Mouse (Mus musculus) kidney, adult 9 months (tissue): ENCODE measurements around the gene Hsd3b5.
"Not testable (repeated sequence)": the region's sequence is repeated elsewhere in the genome, so short reads cannot be mapped to it uniquely, and the experiment has no call there.

Experiments
- DNase-seq: peaks from one replicate; pipeline ENCODE4 v3.0.0; 2022

The Hsd3b5 gene

GRCm38 (mm10) chr3:98630152-98630551, at the start of gene Hsd3b5:
Gene Hsd3b5, minus strand, starts transcription at chr3:98630252.
- no peak for DNase-seq

GRCm38 (mm10) chr3:98635145-98635544, 5.1 kb upstream of the Hsd3b5 start:
- DNase-seq, result no peak

DNA sequence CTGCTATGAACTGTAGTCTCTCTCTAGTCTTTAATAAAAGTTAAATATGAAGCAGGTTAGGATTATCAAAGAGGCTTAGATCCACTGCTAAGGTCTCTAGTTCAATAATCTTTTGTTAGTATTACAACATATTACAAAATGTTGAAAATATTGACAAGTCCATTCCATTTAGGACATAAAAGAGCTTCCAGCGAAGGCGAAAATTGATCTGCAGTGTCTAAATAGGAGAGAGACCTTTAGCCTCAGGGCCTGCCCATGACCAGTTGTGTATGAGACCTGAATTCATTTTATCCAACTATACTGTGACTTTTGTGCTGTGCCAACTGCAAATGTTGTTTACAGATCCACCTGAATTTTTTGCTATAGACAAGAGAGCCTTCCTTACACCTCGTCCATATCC, 419 bp downstream of the Hsd3b5 start:
- no peak for DNase-seq

DNA sequence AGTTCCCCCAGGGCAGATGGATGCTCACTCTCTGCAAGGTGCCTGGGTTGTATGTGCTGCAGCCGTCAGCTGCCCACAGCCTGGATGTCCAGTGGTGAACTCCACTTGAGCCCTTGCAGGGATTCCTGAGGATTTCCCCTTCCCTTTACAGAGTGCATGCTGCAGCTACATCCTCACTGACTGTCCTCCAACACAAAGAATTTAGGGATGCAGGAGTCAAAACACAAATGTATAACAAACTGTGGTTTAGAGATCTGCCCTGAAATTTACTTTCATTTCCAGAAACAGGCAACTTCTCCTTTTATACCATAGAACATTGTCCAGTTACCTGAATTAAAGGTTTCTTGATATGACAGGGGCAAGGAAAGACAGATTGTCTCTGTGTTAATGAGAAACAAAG, 13.3 kb downstream of the Hsd3b5 start:
- DNase-seq, result not testable (repeated sequence)

DNA sequence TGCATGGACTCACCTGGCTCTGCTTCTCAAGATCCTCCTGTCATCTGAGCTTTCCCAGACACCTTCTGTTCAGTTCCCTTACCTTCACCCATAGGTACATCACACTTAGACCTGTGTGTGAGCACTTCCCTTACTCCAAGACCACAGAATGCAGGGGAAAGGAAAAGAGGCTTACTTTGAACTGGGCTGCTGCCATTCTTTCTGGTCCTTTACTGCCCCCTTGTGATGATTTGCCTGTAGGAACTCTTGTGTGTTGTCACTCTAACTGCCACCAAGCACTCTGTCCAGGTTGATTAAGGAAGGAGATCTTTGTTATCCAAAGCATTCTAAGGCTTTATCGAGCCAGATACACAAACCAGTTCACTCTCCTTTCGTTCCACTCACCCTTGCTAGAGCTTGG, 13.8 kb downstream of the Hsd3b5 start:
- peak; percentile 43 for DNase-seq

DNA sequence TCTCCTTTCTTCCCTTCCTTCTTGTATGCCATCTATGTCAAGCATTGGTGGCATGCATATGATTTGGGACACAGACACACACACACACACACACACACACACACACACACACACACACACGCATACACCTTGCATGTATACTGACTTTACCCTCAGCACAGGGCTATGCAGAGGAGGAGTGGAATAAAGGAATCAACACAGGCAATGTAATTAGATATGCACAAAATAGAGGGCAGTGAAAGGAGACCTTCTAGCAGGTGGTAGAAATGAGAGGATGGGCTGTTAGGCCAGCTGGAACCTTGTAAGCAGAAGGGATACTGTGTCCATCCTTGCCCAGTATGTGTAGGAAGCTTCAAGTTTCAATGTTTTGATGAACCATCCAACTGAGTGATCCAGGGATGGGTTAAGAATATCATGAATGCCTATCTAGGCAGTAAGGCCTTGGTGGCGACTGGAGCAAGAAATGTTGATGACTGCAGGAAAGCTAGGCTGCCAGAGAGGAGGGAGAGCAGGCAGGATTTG, 15.6 kb downstream of the Hsd3b5 start:
- not testable (repeated sequence) for DNase-seq

DNA sequence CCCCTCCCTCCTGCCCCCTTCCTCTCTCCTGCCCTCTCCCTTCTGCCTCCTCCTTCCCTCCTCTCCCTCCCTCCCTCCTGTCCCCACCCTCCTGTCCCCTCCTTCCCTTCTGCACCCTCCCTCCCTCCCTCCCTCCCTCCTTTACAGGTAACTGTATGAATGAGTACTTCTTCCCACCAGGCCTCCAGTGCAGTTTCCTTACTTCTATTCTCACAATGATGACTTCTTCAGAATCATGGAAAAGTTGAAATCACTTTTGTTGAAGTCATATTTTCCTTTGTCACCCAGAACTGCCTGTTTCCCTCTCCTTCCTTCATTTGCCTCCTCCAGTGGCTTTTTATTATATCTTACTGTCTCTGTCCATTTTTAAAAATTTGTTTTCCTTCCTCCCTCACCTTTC, 16.1 kb downstream of the Hsd3b5 start:
- no peak for DNase-seq

- not testable (repeated sequence) for DNase-seq
Observed at GRCm38 (mm10) chr3:98613540-98613939, 16.5 kb downstream of the Hsd3b5 start.

GRCm38 (mm10) chr3:98588707-98589106, 41.3 kb downstream of the Hsd3b5 start, which contains the start of gene Gm10681:
Gene Gm10681, minus strand, starts transcription at chr3:98588807.
- no peak for DNase-seq

DNA sequence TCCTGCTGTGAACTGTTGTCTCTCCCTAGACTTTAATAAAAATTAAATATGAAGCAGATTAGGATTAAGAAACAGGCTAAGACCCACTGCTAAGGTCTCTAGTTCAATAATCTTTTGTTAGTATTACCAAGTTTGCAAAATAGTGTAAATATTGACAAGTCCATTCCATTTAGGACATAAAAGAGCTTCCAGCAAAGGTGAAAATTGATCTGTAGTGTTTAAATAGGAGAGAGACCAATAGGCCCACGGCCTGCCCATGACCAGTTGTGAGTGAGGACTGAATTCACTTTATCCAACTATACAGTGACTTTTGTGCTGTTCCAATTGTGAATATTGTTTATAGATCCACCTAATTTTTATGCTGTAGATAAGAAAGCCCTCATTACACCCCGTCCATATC, 42.3 kb downstream of the Hsd3b5 start:
- DNase-seq, result no peak

GRCm38 (mm10) chr3:98582622-98583021, 47.4 kb downstream of the Hsd3b5 start:
- DNase-seq, result not testable (repeated sequence)

DNA sequence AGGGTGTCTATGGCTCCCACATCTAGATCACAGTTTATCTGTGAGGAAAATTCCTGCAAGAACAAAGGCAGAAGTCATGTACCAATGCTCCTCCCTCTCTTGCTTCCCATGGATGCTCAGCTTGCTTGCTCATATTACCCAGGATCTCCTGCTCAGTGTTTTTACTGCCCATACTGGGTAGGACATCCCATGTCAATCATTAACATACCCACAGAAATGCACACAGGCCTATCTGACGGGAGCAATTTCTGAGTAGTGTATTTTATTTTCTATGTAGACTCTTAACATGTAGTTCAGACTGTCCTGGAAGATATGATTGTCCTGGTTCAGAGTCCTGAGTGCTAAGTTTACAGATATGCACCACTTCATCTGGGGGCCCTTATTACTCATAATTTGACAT, 47.9 kb downstream of the Hsd3b5 start:
- DNase-seq, result not testable (repeated sequence)

DNA sequence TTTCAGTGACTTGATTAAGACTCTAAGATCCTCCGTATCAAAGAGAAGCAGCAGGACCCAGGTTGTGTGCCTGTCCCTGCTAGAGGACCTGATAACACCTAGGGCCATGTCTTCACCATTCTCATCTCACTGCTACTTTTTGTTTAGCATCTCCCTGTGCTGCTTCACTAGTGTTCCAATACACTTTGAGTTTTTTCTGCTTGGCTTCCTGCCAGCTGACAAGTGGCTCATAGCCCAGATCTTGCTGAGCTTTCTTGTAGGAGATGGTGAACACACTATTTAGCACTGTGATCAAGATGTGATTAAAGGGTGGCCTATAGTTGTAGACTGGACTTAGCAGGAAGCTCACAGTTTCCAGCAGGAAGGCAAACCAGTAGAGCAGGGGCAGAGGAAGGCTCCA, 49.0 kb downstream of the Hsd3b5 start:
- DNase-seq, result peak; percentile 81
